Mouse (Mus musculus) megakaryocyte, embryonic 14.5 days (primary cell): Measurements from ENCODE around the gene Wdr78.

Source experiments
- FLI1 ChIP-seq: IDR thresholded peaks from 2 replicates; pipeline ENCODE4 v1.6.1; 2012; ENCODE audit warnings: low read length, inconsistent platforms, mixed read lengths
- GATA1 ChIP-seq: IDR thresholded peaks from 3 replicates; pipeline ENCODE4 v1.6.1; 2012; ENCODE audit warnings: mixed read lengths, low read length, inconsistent platforms, borderline replicate concordance

DNA sequence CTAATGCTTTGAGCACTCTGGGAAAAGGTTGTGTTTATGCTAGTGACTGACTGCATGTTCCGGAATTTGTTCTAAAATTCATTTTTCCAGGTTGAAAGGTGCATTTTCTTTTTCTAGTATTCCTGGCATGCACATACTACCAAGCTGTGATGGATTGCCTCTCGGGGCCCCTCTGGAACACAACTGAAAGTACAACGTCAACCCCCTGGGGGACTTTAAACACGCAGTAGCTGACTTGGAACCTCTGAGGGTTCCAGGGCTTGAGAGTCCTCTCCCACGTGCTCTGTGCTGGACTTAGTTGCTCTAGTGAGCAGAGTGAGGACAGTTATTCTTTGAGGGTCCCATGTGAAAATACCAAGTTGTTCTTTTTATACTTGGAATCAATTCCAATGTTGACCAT lies 37.6 kb upstream of the Wdr78 start:
- TF ChIP-seq GATA1, result no peak
- no peak for TF ChIP-seq FLI1
